Mouse (Mus musculus): ENCODE measurements around the gene Sema3b. TPM values are rescaled to one million over a fixed set of nuclear protein-coding genes. Genes with fewer than 3 reads are reported as not detected.
"Not testable (repeated sequence)": the region's sequence is repeated elsewhere in the genome, so short reads cannot be mapped to it uniquely, and the experiment has no call there.

Gene Sema3b
- total RNA-seq, 2 experiments from 2014 or later = not detected

- ATAC-seq (replicated peaks; ENCODE audit: low FRiP score, poor library complexity, severe bottlenecking) = no peak
These were observed 33.3 kb downstream of the Sema3b start for GRCm38 (mm10) chr9:107575579-107576356.

- ATAC-seq (replicated peaks; ENCODE audit: low FRiP score, poor library complexity, severe bottlenecking) = not testable (repeated sequence)
These were observed 35.3 kb downstream of the Sema3b start for GRCm38 (mm10) chr9:107573774-107574173.

GRCm38 (mm10) chr9:107572327-107572662, 36.7 kb downstream of the Sema3b start:
- no peak for ATAC-seq (replicated peaks; ENCODE audit: low FRiP score, poor library complexity, severe bottlenecking)

- ATAC-seq (replicated peaks; ENCODE audit: low FRiP score, poor library complexity, severe bottlenecking) = peak; percentile 14; the same call in 1 of the 2 replicates
These were observed 37.3 kb downstream of the Sema3b start for GRCm38 (mm10) chr9:107571534-107572326.

- ATAC-seq (replicated peaks; ENCODE audit: low FRiP score, poor library complexity, severe bottlenecking) = peak; percentile 56
These were observed 38.2 kb downstream of the Sema3b start for GRCm38 (mm10) chr9:107570845-107571244.

GRCm38 (mm10) chr9:107570016-107570415, 39.0 kb downstream of the Sema3b start:
- no peak for ATAC-seq (replicated peaks; ENCODE audit: low FRiP score, poor library complexity, severe bottlenecking)

- ATAC-seq (replicated peaks; ENCODE audit: low FRiP score, poor library complexity, severe bottlenecking) = peak; percentile 7
These were observed 39.8 kb downstream of the Sema3b start for GRCm38 (mm10) chr9:107569270-107569669.

- peak; percentile 76 for ATAC-seq (replicated peaks; ENCODE audit: low FRiP score, poor library complexity, severe bottlenecking)
These were observed 40.4 kb downstream of the Sema3b start for GRCm38 (mm10) chr9:107568331-107569261.

- ATAC-seq (replicated peaks; ENCODE audit: low FRiP score, poor library complexity, severe bottlenecking) = no peak
These were observed 41.2 kb downstream of the Sema3b start, which contains the start of gene Hyal2 for GRCm38 (mm10) chr9:107567702-107568319. Gene Hyal2 (plus strand): TSS chr9:107567945.

GRCm38 (mm10) chr9:107566855-107567254, 42.2 kb downstream of the Sema3b start:
- no peak for ATAC-seq (replicated peaks; ENCODE audit: low FRiP score, poor library complexity, severe bottlenecking)

GRCm38 (mm10) chr9:107566041-107566709, 42.9 kb downstream of the Sema3b start:
- ATAC-seq (replicated peaks; ENCODE audit: low FRiP score, poor library complexity, severe bottlenecking) = 0 out of 2 replicates have a peak, but pooled peaks have one; percentile 36

- not testable (repeated sequence) for ATAC-seq (replicated peaks; ENCODE audit: low FRiP score, poor library complexity, severe bottlenecking)
These were observed 43.5 kb downstream of the Sema3b start for GRCm38 (mm10) chr9:107565556-107565955.

GRCm38 (mm10) chr9:107563029-107563581, 45.9 kb downstream of the Sema3b start, which contains the start of gene Tusc2:
Gene Tusc2 (plus strand): TSS chr9:107563255.
- ATAC-seq (replicated peaks; ENCODE audit: low FRiP score, poor library complexity, severe bottlenecking) = peak; percentile 90

- no peak for ATAC-seq (replicated peaks; ENCODE audit: low FRiP score, poor library complexity, severe bottlenecking)
These were observed 52.7 kb downstream of the Sema3b start for GRCm38 (mm10) chr9:107556346-107556745.

GRCm38 (mm10) chr9:107555701-107556100, 53.3 kb downstream of the Sema3b start:
- ATAC-seq (replicated peaks; ENCODE audit: low FRiP score, poor library complexity, severe bottlenecking) = no peak

GRCm38 (mm10) chr9:107555031-107555457, 54.0 kb downstream of the Sema3b start:
- 0 out of 2 replicates have a peak, but pooled peaks have one; percentile 1 for ATAC-seq (replicated peaks; ENCODE audit: low FRiP score, poor library complexity, severe bottlenecking)

- peak; percentile 89 for ATAC-seq (replicated peaks; ENCODE audit: low FRiP score, poor library complexity, severe bottlenecking)
These were observed 54.7 kb downstream of the Sema3b start for GRCm38 (mm10) chr9:107554319-107554825.
